Mouse (Mus musculus) embryo, embryonic 9.5 days (tissue): Measurements from ENCODE around the gene Pigg.
"Not testable (repeated sequence)": the region's sequence is repeated elsewhere in the genome, so short reads cannot be mapped to it uniquely, and the experiment has no call there.

Source experiments
- DNase-seq: peaks from one replicate; pipeline ENCODE4 v3.0.0-alpha.2; 2017; ENCODE audit errors: extremely low spot score

The Pigg gene

GRCm38 (mm10) chr5:108312224-108313064, at the start of gene Pigg:
Gene Pigg, plus strand, starts transcription at chr5:108312609.
- DNase-seq = peak; percentile 93

GRCm38 (mm10) chr5:108262722-108263121, 49.7 kb upstream of the Pigg start:
- no peak for DNase-seq

- DNase-seq = not testable (repeated sequence)
Measured at GRCm38 (mm10) chr5:108263785-108264184, 48.6 kb upstream of the Pigg start.

- no peak for DNase-seq
Measured at GRCm38 (mm10) chr5:108266990-108267389, 45.4 kb upstream of the Pigg start.

GRCm38 (mm10) chr5:108268127-108269062, 44.0 kb upstream of the Pigg start, which contains the start of gene Dr1:
Gene Dr1, plus strand, starts transcription at chr5:108268897.
- DNase-seq = peak; percentile 88

GRCm38 (mm10) chr5:108269063-108269810, 43.2 kb upstream of the Pigg start:
- no peak for DNase-seq

GRCm38 (mm10) chr5:108269811-108270151, 42.6 kb upstream of the Pigg start:
- peak; percentile 11 for DNase-seq

- DNase-seq = no peak
Measured at GRCm38 (mm10) chr5:108270415-108270814, 42.0 kb upstream of the Pigg start.

GRCm38 (mm10) chr5:108271345-108271744, 41.1 kb upstream of the Pigg start:
- DNase-seq = not testable (repeated sequence)

GRCm38 (mm10) chr5:108286957-108287356, 25.5 kb upstream of the Pigg start:
- DNase-seq = no peak

GRCm38 (mm10) chr5:108301567-108301966, 10.8 kb upstream of the Pigg start:
- DNase-seq = no peak

- no peak for DNase-seq
Measured at GRCm38 (mm10) chr5:108313065-108313860, 854 bp downstream of the Pigg start.

GRCm38 (mm10) chr5:108331051-108331450, 18.6 kb downstream of the Pigg start:
- no peak for DNase-seq

GRCm38 (mm10) chr5:108337385-108337784, 25.0 kb downstream of the Pigg start:
- no peak for DNase-seq

GRCm38 (mm10) chr5:108338049-108338448, 25.6 kb downstream of the Pigg start:
- no peak for DNase-seq

GRCm38 (mm10) chr5:108343680-108344170, 31.3 kb downstream of the Pigg start:
- DNase-seq = no peak

- DNase-seq = no peak
Measured at GRCm38 (mm10) chr5:108345313-108346071, 33.1 kb downstream of the Pigg start.

- no peak for DNase-seq
Measured at GRCm38 (mm10) chr5:108347843-108348242, 35.4 kb downstream of the Pigg start.

GRCm38 (mm10) chr5:108349511-108350148, 37.2 kb downstream of the Pigg start:
- no peak for DNase-seq

GRCm38 (mm10) chr5:108354056-108354455, 41.6 kb downstream of the Pigg start:
- no peak for DNase-seq
